Mouse (Mus musculus) bone marrow, adult 2 months (tissue): ENCODE results near the gene Prmt1.

Source experiments
- CTCF ChIP-seq: fragments of 200-500 bp; IDR thresholded peaks from 2 replicates; pipeline ENCODE4 v1.5.1; 2011; ENCODE audit warnings: low read length, control low read depth; ENCODE audit not compliant: control insufficient read depth, insufficient read depth
- POLR2A ChIP-seq: fragments of 200-500 bp; IDR thresholded peaks from 2 replicates; pipeline ENCODE4 v1.6.1; 2011; ENCODE audit warnings: low read depth, mild to moderate bottlenecking, control low read depth, low read length, borderline replicate concordance; ENCODE audit not compliant: control insufficient read depth

GRCm38 (mm10) chr7:44938680-44939079, 47.7 kb downstream of the Prmt1 start:
- TF ChIP-seq CTCF: no peak
- no peak for TF ChIP-seq POLR2A
